Mouse (Mus musculus): ENCODE data around the gene Hspb6. TPM values are rescaled to one million over a fixed set of nuclear protein-coding genes. Genes with fewer than 3 reads are reported as not detected.

Hspb6 gene
- polyA plus RNA-seq, 2 experiments: 15.4 to 16.8 TPM

DNA sequence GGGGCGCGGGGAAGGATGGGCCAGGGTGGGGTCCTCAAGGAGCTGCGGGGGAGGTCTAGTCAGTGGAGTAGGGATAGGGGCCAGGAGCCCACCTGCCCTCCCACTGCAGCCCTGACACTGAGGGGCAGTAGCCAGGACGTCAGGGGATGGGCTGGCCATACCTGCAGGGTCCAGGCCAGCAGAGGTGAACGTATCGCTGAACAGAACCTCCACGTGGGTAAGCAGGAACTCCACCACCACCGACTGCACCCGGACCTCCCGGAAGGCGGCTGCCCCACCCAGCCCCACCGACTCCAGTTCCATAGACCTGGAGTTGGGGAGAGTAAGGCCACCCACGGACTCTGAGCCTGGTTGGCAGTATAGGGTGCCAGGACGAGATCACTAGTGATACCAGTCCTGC lies 25.0 kb upstream of the Hspb6 start:
- DNase-seq (ENCODE audit: low spot score): no peak
- no peaks in the 10 kb centered on the region for H3K9me3 ChIP-seq (ENCODE audit: control insufficient read depth, low read length)
- no peak overlapping the region for H3K4me3 ChIP-seq (replicated peaks; ENCODE audit: low read length)
- H3K36me3 ChIP-seq (ENCODE audit: control insufficient read depth, insufficient read depth, low read length): peaks cover 80% of the 10 kb centered on the region
- 0 out of 2 replicates have a peak overlapping the region, but pooled peaks have one; percentile 18 for H3K9ac ChIP-seq (ENCODE audit: low read depth, low read length, severe bottlenecking)
- no peak for TF ChIP-seq POLR2A (IDR thresholded peaks at IDR 0.05; ENCODE audit: borderline replicate concordance, extremely low read depth, insufficient read depth, insufficient read length)
- H3K27ac ChIP-seq (replicated peaks; ENCODE audit: low read depth, low read length): no peak overlapping the region
- ATAC-seq (ENCODE audit: low FRiP score, low read depth): no peak
- peaks cover 8% of the 10 kb centered on the region; the same call in 1 of the 2 replicates for H3K4me1 ChIP-seq (ENCODE audit: control insufficient read depth, insufficient read depth, low read length)
- H3K27me3 ChIP-seq (ENCODE audit: control insufficient read depth, insufficient read depth, low read length): no peaks in the 10 kb centered on the region
- no peak overlapping the region for H3K4me2 ChIP-seq (replicated peaks; ENCODE audit: low read depth, low read length, severe bottlenecking)
- WGBS: 90% methylated on average over 14 of the region's 14 CpGs

DNA sequence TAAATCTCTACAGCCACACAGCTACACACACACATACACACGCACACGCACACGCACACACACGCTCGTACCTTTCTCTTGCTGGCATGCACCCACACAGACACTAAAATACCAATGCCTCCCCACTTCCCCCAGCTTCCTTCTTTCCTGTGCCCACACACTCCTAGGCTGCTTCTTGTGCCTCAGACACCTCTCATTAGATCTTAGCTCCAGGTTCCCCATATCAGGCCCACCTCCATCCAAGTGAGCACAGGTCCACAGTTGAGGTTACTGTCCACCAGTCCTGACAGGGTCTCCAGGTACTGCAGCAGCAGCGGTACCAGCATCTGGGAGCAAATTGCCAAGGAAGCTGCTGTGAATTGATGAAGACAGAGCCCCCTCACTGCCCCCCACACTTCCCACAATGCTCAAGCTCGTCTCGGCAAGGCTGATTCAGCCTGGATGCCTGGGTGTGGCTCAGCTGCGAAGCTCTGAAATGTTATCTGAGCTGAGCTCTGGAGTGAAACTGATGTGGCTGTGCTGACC lies 20.6 kb upstream of the Hspb6 start:
- no peak overlapping the region for H3K4me2 ChIP-seq (replicated peaks; ENCODE audit: low read depth, low read length, severe bottlenecking)
- no peak for DNase-seq (ENCODE audit: low spot score)
- H3K36me3 ChIP-seq (ENCODE audit: control insufficient read depth, insufficient read depth, low read length): peaks cover 58% of the 10 kb centered on the region
- H3K27me3 ChIP-seq (ENCODE audit: control insufficient read depth, insufficient read depth, low read length): no peaks in the 10 kb centered on the region
- peaks cover 18% of the 10 kb centered on the region for H3K4me1 ChIP-seq (ENCODE audit: control insufficient read depth, insufficient read depth, low read length)
- 85% methylated on average over 9 of the region's 9 CpGs for WGBS
- no peak for ATAC-seq (ENCODE audit: low FRiP score, low read depth)
- TF ChIP-seq POLR2A (IDR thresholded peaks at IDR 0.05; ENCODE audit: borderline replicate concordance, extremely low read depth, insufficient read depth, insufficient read length): no peak
- H3K4me3 ChIP-seq (replicated peaks; ENCODE audit: low read length): no peak overlapping the region
- H3K9ac ChIP-seq (ENCODE audit: low read depth, low read length, severe bottlenecking): no peak overlapping the region
- no peaks in the 10 kb centered on the region for H3K9me3 ChIP-seq (ENCODE audit: control insufficient read depth, low read length)
- H3K27ac ChIP-seq (replicated peaks; ENCODE audit: low read depth, low read length): no peak overlapping the region

- Histone ChIP-seq H3K36me3 (ENCODE audit: control insufficient read depth, insufficient read depth, low read length) (peaks cover 44% of the 10 kb centered on the region), H3K4me1 (ENCODE audit: control insufficient read depth, insufficient read depth, low read length) (peaks cover 12% of the 10 kb centered on the region), H3K27me3 (ENCODE audit: control insufficient read depth, insufficient read depth, low read length) (no peaks in the 10 kb centered on the region), H3K9ac (ENCODE audit: low read depth, low read length, severe bottlenecking) (0 out of 2 replicates have a peak overlapping the region, but pooled peaks have one; percentile 21), H3K4me2 (replicated peaks; ENCODE audit: low read depth, low read length, severe bottlenecking) (no peak overlapping the region), H3K27ac (replicated peaks; ENCODE audit: low read depth, low read length) (no peak overlapping the region), H3K4me3 (replicated peaks; ENCODE audit: low read length) (no peak overlapping the region), H3K9me3 (ENCODE audit: control insufficient read depth, low read length) (no peaks in the 10 kb centered on the region)
- DNase-seq (ENCODE audit: low spot score) (no peak), ATAC-seq (ENCODE audit: low FRiP score, low read depth) (no peak)
- no peak for TF ChIP-seq POLR2A (IDR thresholded peaks at IDR 0.05; ENCODE audit: borderline replicate concordance, extremely low read depth, insufficient read depth, insufficient read length)
- WGBS: 50% methylated on average over 8 of the region's 8 CpGs
These were observed 19.0 kb upstream of the Hspb6 start for GRCm38 (mm10) chr7:30532931-30533330.

DNA sequence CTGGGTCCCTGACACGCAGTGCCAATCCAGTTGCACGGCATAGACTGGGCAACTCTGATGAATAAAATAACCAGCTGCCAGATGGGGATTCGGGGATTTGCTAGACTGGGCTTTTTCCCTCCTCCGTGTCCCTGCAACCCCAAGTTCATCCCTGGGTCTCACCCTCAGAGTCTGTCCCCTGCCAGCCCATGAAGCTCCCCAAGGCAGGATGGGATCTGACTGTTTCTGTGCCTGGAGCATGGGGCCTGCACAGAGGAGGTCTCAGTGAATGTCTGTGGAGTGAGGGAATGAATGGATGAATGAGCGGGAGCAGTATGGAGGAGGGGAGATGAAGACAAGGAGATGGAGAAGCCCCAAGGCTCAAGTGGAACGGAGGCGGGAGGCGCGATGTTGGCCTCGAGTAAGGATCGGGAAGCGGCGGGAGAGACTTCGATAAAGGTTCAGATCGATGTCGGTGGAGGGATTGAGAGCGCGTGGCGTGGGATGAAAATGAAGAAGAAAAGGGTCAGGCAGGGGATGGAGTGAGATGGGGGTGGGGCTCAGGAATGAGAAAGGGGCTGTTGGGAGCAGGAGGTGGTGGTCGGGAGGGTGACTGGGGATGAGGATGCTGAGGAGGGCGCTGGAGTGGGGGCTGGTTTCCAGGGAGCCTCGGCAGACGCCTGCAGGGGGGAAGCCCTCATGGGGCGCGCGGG lies 17.9 kb upstream of the Hspb6 start:
- no peak overlapping the region; the same call in 1 of the 2 replicates for H3K27ac ChIP-seq (replicated peaks; ENCODE audit: low read depth, low read length)
- H3K4me1 ChIP-seq (ENCODE audit: control insufficient read depth, insufficient read depth, low read length): peaks cover 12% of the 10 kb centered on the region
- ATAC-seq (ENCODE audit: low FRiP score, low read depth) (no peak; the same call in 1 of the 2 replicates), DNase-seq (ENCODE audit: low spot score) (no peak)
- H3K27me3 ChIP-seq (ENCODE audit: control insufficient read depth, insufficient read depth, low read length): no peaks in the 10 kb centered on the region
- peak overlapping the region; percentile 79 for H3K4me3 ChIP-seq (replicated peaks; ENCODE audit: low read length)
- 9% methylated on average over 20 of the region's 26 CpGs for WGBS
- H3K9ac ChIP-seq (ENCODE audit: low read depth, low read length, severe bottlenecking): peak overlapping the region; percentile 68
- no peak for TF ChIP-seq POLR2A (IDR thresholded peaks at IDR 0.05; ENCODE audit: borderline replicate concordance, extremely low read depth, insufficient read depth, insufficient read length)
- peak overlapping the region; percentile 88 for H3K4me2 ChIP-seq (replicated peaks; ENCODE audit: low read depth, low read length, severe bottlenecking)
- no peaks in the 10 kb centered on the region for H3K9me3 ChIP-seq (ENCODE audit: control insufficient read depth, low read length)
- peaks cover 32% of the 10 kb centered on the region for H3K36me3 ChIP-seq (ENCODE audit: control insufficient read depth, insufficient read depth, low read length)

DNA sequence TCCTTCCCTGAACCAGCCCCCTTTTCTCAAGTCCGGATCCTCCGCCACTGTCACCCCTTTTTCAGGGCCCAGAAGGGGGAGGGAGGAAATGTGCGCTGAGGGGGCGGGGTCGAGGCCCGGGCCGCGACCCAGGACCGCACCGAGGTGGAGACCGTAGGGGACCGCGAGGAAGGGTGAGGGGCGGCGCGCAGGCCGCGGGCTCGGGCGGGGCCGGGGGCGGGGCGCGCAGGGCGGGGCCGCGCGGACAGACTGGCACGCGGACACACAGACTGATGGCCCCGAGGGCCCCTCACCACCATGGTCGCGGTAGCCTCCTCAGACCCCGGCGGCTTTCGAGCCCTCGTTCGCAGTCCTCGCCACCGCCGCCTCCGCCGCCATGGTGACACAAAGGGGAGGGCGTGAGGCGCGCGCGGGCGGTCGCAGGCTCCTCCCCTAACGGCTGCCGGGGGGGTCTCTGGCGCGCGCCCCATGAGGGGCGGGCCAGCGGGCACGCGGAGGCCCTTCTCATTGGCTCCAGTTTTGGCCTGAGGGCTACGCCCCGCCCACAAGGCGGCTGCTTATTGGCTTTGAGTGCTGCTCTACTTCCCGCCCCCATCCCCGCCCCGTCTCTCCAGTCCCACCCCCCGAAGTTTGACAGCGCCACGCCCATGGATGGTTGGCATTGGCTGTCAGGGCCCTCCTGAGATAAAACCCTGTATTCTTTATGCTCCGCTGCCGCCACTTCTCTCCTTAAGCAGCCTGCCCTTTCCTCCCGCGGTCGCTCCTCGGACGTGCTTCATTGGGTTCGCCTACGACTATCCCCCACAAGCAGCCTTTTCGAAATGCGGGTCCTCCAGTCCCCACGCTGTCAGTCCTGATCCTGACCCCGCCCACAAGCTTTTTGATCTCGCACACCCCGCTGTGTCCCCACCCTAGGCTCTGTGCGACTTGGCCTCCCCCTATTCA lies 17.1 kb upstream of the Hspb6 start, which contains the start of gene Arhgap33:
Arhgap33 (minus strand) TSS at position 428 of the 945 bp plus-strand sequence.
- 1% methylated on average over 33 of the region's 84 CpGs for WGBS
- peaks cover 12% of the 10 kb centered on the region for H3K4me1 ChIP-seq (ENCODE audit: control insufficient read depth, insufficient read depth, low read length)
- H3K27me3 ChIP-seq (ENCODE audit: control insufficient read depth, insufficient read depth, low read length): no peaks in the 10 kb centered on the region
- H3K36me3 ChIP-seq (ENCODE audit: control insufficient read depth, insufficient read depth, low read length): peaks cover 31% of the 10 kb centered on the region
- H3K4me2 ChIP-seq (replicated peaks; ENCODE audit: low read depth, low read length, severe bottlenecking): peak within 1 kb of the TSS; percentile 88
- DNase-seq (ENCODE audit: low spot score) (peak; percentile 99), ATAC-seq (ENCODE audit: low FRiP score, low read depth) (peak; percentile 95)
- no peaks in the 10 kb centered on the region for H3K9me3 ChIP-seq (ENCODE audit: control insufficient read depth, low read length)
- TF ChIP-seq POLR2A (IDR thresholded peaks at IDR 0.05; ENCODE audit: borderline replicate concordance, extremely low read depth, insufficient read depth, insufficient read length): 0 out of 2 replicates have a peak, but pooled peaks have one; percentile 25
- H3K9ac ChIP-seq (ENCODE audit: low read depth, low read length, severe bottlenecking): peak within 1 kb of the TSS; percentile 68
- peak within 1 kb of the TSS; percentile 79 for H3K4me3 ChIP-seq (replicated peaks; ENCODE audit: low read length)
- no peak within 1 kb of the TSS; the same call in 1 of the 2 replicates for H3K27ac ChIP-seq (replicated peaks; ENCODE audit: low read depth, low read length)
